Mouse (Mus musculus) midbrain, embryonic 14.5 days (tissue): ENCODE measurements at regions not wholly inside any gene's neighbourhood (a gene's known extent, or its start where the extent isn't known, plus 50 kb on each side); places are given as distances from the start of the nearest gene placed in this dataset.
A peak's percentile ranks its signal among the peaks of the same experiment; 100 is the strongest.

Experiments used
- ATAC-seq: fragments of 200-750 bp; cut with Nextera tagmentation; 2 replicates; pipeline ENCODE4 v1.8.0; 2017; ENCODE audit warnings: moderate number of reproducible peaks, moderate library complexity; ENCODE audit not compliant: low FRiP score, low TSS enrichment
- DNase-seq: peaks from one replicate; pipeline ENCODE4 v3.0.0-alpha.2; 2015
- H3K27ac ChIP-seq: fragments of 300-500 bp; sonication (generic); replicated peaks from 2 replicates; pipeline ENCODE4 v1.5.1; 2014; ENCODE audit warnings: mild to moderate bottlenecking, low read depth, low read length, moderate library complexity
- H3K27me3 ChIP-seq: fragments of 300-500 bp; sonication (generic); 2 replicates; pipeline ENCODE4 v1.6.1; 2014; ENCODE audit warnings: low read length, control low read depth, mixed read lengths; ENCODE audit not compliant: control insufficient read depth, insufficient read depth
- H3K36me3 ChIP-seq: fragments of 300-500 bp; sonication (generic); 2 replicates; pipeline ENCODE4 v1.6.1; 2014; ENCODE audit warnings: low read length, control low read depth; ENCODE audit not compliant: control insufficient read depth, insufficient read depth
- H3K4me1 ChIP-seq: fragments of 300-500 bp; sonication (generic); 2 replicates; pipeline ENCODE4 v1.6.1; 2014; ENCODE audit warnings: mild to moderate bottlenecking, antibody characterized with exemption, low read length, control low read depth; ENCODE audit not compliant: control insufficient read depth, insufficient read depth
- H3K4me2 ChIP-seq: fragments of 300-500 bp; sonication (generic); 2 replicates; pipeline ENCODE4 v1.6.1; 2014; ENCODE audit warnings: mild to moderate bottlenecking, low read length, moderate library complexity
- H3K4me3 ChIP-seq: fragments of 300-500 bp; sonication (generic); replicated peaks from 2 replicates; pipeline ENCODE4 v1.5.1; 2014; ENCODE audit warnings: low read depth, low read length
- H3K9ac ChIP-seq: fragments of 300-500 bp; sonication (generic); replicated peaks from 2 replicates; pipeline ENCODE4 v1.6.1; 2014; ENCODE audit warnings: mild to moderate bottlenecking, low read length, moderate library complexity
- H3K9me3 ChIP-seq: fragments of 300-500 bp; sonication (generic); 2 replicates; pipeline ENCODE4 v1.6.1; 2016; ENCODE audit warnings: low read length, control low read depth, mixed read lengths; ENCODE audit not compliant: control insufficient read depth
- WGBS: fragments of 180-500 bp; shearing (Covaris S2); extraction: QIAGEN DNeasy Blood & Tissue Kit; methylation state at CpG from one replicate; pipeline ENCODE4 v1.1.7; 2014; 5-methylcytosine and 5-hydroxymethylcytosine counted together

GRCm38 (mm10) chr3:128298110-128298509 is 402.0 kb upstream of the Fam241a start:
- no peak for DNase-seq
- no peaks in the 10 kb centered on the region for H3K36me3 ChIP-seq
- no peak overlapping the region for H3K4me3 ChIP-seq
- H3K27me3 ChIP-seq: no peaks in the 10 kb centered on the region
- no peak overlapping the region for H3K4me2 ChIP-seq
- 87% methylated on average over 9 of the region's 9 CpGs for WGBS
- no peaks in the 10 kb centered on the region for H3K4me1 ChIP-seq
- ATAC-seq: no peak
- H3K9me3 ChIP-seq: no peaks in the 10 kb centered on the region
- H3K27ac ChIP-seq: no peak overlapping the region
- H3K9ac ChIP-seq: no peak overlapping the region

- ATAC-seq (no peak), DNase-seq (peak; percentile 5)
- H3K27ac ChIP-seq: no peak overlapping the region
- H3K4me1 ChIP-seq: no peaks in the 10 kb centered on the region
- H3K9me3 ChIP-seq: 0 out of 2 replicates have a peak, but pooled peaks cover 4% of the 10 kb centered on the region
- no peaks in the 10 kb centered on the region for H3K36me3 ChIP-seq
- H3K4me2 ChIP-seq: no peak overlapping the region
- WGBS: 71% methylated on average over 4 of the region's 4 CpGs
- no peak overlapping the region for H3K4me3 ChIP-seq
- H3K27me3 ChIP-seq: no peaks in the 10 kb centered on the region
- H3K9ac ChIP-seq: no peak overlapping the region
Observed at GRCm38 (mm10) chr3:128287846-128288245, 391.7 kb upstream of the Fam241a start.

GRCm38 (mm10) chr3:128285214-128285613 is 389.1 kb upstream of the Fam241a start:
- no peaks in the 10 kb centered on the region for H3K4me1 ChIP-seq
- no peak for DNase-seq
- no peak overlapping the region for H3K4me3 ChIP-seq

GRCm38 (mm10) chr3:128280626-128281025 is 384.5 kb upstream of the Fam241a start:
- Histone ChIP-seq H3K9ac (no peak overlapping the region), H3K9me3 (no peaks in the 10 kb centered on the region), H3K4me2 (no peak overlapping the region), H3K27me3 (no peaks in the 10 kb centered on the region), H3K4me3 (no peak overlapping the region), H3K36me3 (no peaks in the 10 kb centered on the region), H3K4me1 (no peaks in the 10 kb centered on the region), H3K27ac (no peak overlapping the region)
- 96% methylated on average over 4 of the region's 4 CpGs for WGBS
- DNase-seq (no peak), ATAC-seq (no peak)

More at GRCm38 (mm10) chr3:128285214-128285613, 389.1 kb upstream of the Fam241a start:
- H3K9me3 ChIP-seq: 0 out of 2 replicates have a peak, but pooled peaks cover 3% of the 10 kb centered on the region
- no peak overlapping the region for H3K27ac ChIP-seq
- no peaks in the 10 kb centered on the region for H3K36me3 ChIP-seq
- H3K27me3 ChIP-seq: no peaks in the 10 kb centered on the region
- 87% methylated on average over 6 of the region's 6 CpGs for WGBS
- no peak for ATAC-seq
- no peak overlapping the region for H3K9ac ChIP-seq
- no peak overlapping the region for H3K4me2 ChIP-seq

GRCm38 (mm10) chr3:128270576-128270975 is 374.5 kb upstream of the Fam241a start:
- Histone ChIP-seq H3K27ac (no peak overlapping the region), H3K9me3 (no peaks in the 10 kb centered on the region), H3K4me2 (no peak overlapping the region), H3K4me1 (no peaks in the 10 kb centered on the region), H3K27me3 (no peaks in the 10 kb centered on the region), H3K4me3 (no peak overlapping the region), H3K9ac (no peak overlapping the region), H3K36me3 (no peaks in the 10 kb centered on the region)
- peak; percentile 47 for DNase-seq
- WGBS: 43% methylated on average over 6 of the region's 6 CpGs
- ATAC-seq: no peak

GRCm38 (mm10) chr3:128261208-128261607 is 365.1 kb upstream of the Fam241a start:
- WGBS: 88% methylated on average over 2 of the region's 2 CpGs

GRCm38 (mm10) chr3:128247816-128248215 is 351.7 kb upstream of the Fam241a start:
- 76% methylated on average over 2 of the region's 2 CpGs for WGBS
- Histone ChIP-seq H3K4me2 (no peak overlapping the region), H3K9ac (no peak overlapping the region), H3K27me3 (no peaks in the 10 kb centered on the region), H3K27ac (no peak overlapping the region), H3K4me1 (no peaks in the 10 kb centered on the region), H3K36me3 (no peaks in the 10 kb centered on the region), H3K9me3 (no peaks in the 10 kb centered on the region), H3K4me3 (no peak overlapping the region)
- DNase-seq: no peak
- ATAC-seq: no peak

More at GRCm38 (mm10) chr3:128261208-128261607, 365.1 kb upstream of the Fam241a start:
- Histone ChIP-seq H3K9me3 (no peaks in the 10 kb centered on the region), H3K36me3 (no peaks in the 10 kb centered on the region), H3K4me3 (no peak overlapping the region), H3K27me3 (no peaks in the 10 kb centered on the region), H3K4me2 (no peak overlapping the region), H3K27ac (no peak overlapping the region), H3K9ac (no peak overlapping the region), H3K4me1 (no peaks in the 10 kb centered on the region)
- ATAC-seq (no peak), DNase-seq (no peak)

GRCm38 (mm10) chr3:128239813-128240421 is 343.8 kb upstream of the Fam241a start:
- no peak for ATAC-seq

GRCm38 (mm10) chr3:128230390-128230789 is 334.3 kb upstream of the Fam241a start:
- ATAC-seq (no peak), DNase-seq (peak; percentile 27)
- H3K4me2 ChIP-seq: no peak overlapping the region
- no peaks in the 10 kb centered on the region for H3K9me3 ChIP-seq
- H3K36me3 ChIP-seq: no peaks in the 10 kb centered on the region
- no peaks in the 10 kb centered on the region for H3K27me3 ChIP-seq
- 0 out of 2 replicates have a peak, but pooled peaks cover 2% of the 10 kb centered on the region for H3K4me1 ChIP-seq
- 58% methylated on average over 5 of the region's 5 CpGs for WGBS
- H3K27ac ChIP-seq: no peak overlapping the region
- H3K9ac ChIP-seq: no peak overlapping the region
- H3K4me3 ChIP-seq: no peak overlapping the region

More at GRCm38 (mm10) chr3:128239813-128240421, 343.8 kb upstream of the Fam241a start:
- 90% methylated on average over 7 of the region's 7 CpGs for WGBS
- no peak overlapping the region for H3K9ac ChIP-seq
- no peak overlapping the region for H3K27ac ChIP-seq
- H3K27me3 ChIP-seq: no peaks in the 10 kb centered on the region
- H3K9me3 ChIP-seq: no peaks in the 10 kb centered on the region
- no peak overlapping the region for H3K4me3 ChIP-seq
- no peak for DNase-seq
- H3K4me2 ChIP-seq: no peak overlapping the region
- H3K4me1 ChIP-seq: no peaks in the 10 kb centered on the region
- H3K36me3 ChIP-seq: no peaks in the 10 kb centered on the region
